Mouse (Mus musculus) urinary bladder, adult 2 months (tissue): Measurements from ENCODE around the gene Usp37. TPM values are rescaled to one million over a fixed set of nuclear protein-coding genes. Genes with fewer than 3 reads are reported as not detected.

Experiments
- polyA plus RNA-seq: library from polyadenylated mRNA; depleted of rRNA; stranded (reverse); fragments of >200 nt; gene quantifications from 2 replicates; pipeline ENCODE4 v1.2.3, GENCODE M21; 2012; rRNA removed

Gene Usp37
- polyA plus RNA-seq, 1 experiment, result 6.5 TPM

Other genes starting within 250 kb of the Usp37 start
- gene Tmbim1, start 238.7 kb downstream of the Usp37 start, polyA plus RNA-seq, result 91.2 and 120 TPM in 2 replicates
- gene Catip, start 182.2 kb downstream of the Usp37 start, polyA plus RNA-seq, result 2.7 and 2.9 TPM in 2 replicates
- gene Slc11a1, start 169.1 kb downstream of the Usp37 start, polyA plus RNA-seq, result 13.2 and 16.5 TPM in 2 replicates
- gene Ctdsp1, start 152.8 kb downstream of the Usp37 start, polyA plus RNA-seq, result 93.7 and 117 TPM in 2 replicates
- gene Vil1, start 134.9 kb downstream of the Usp37 start, polyA plus RNA-seq, result 0.07 and 0.10 TPM in 2 replicates
- gene Cnot9, start 38.2 kb downstream of the Usp37 start, polyA plus RNA-seq, result 21.0 and 24.0 TPM in 2 replicates
- gene Plcd4, start 1.4 kb downstream of the Usp37 start, polyA plus RNA-seq, result 0.30 and 0.47 TPM in 2 replicates
- gene Zfp142, start 44.0 kb upstream of the Usp37 start, polyA plus RNA-seq, result 9.5 and 11.2 TPM in 2 replicates
- 19.5 and 21.9 TPM in 2 replicates for gene Bcs1l, start 44.0 kb upstream of the Usp37 start, polyA plus RNA-seq
- 64.5 and 82.9 TPM in 2 replicates for gene Rnf25, start 57.1 kb upstream of the Usp37 start, polyA plus RNA-seq
- gene Stk36, start 57.2 kb upstream of the Usp37 start, polyA plus RNA-seq, result 1.8 and 2.1 TPM in 2 replicates
- 13.8 and 15.7 TPM in 2 replicates for gene Ttll4, start 117.5 kb upstream of the Usp37 start, polyA plus RNA-seq
- 67.0 and 71.9 TPM in 2 replicates for gene Cyp27a1, start 169.3 kb upstream of the Usp37 start, polyA plus RNA-seq
- 0.63 and 0.76 TPM in 2 replicates for gene Prkag3, start 204.9 kb upstream of the Usp37 start, polyA plus RNA-seq
- 2.3 and 2.6 TPM in 2 replicates for gene Wnt6, start 227.6 kb upstream of the Usp37 start, polyA plus RNA-seq
- gene Wnt10a, start 247.2 kb upstream of the Usp37 start, polyA plus RNA-seq, result 0.94 and 1.4 TPM in 2 replicates